Mouse (Mus musculus): ENCODE measurements at regions not wholly inside any gene's neighbourhood (a gene's known extent, or its start where the extent isn't known, plus 50 kb on each side); places are given as distances from the start of the nearest gene placed in this dataset.

- Histone ChIP-seq H3K4me1 (ENCODE audit: control insufficient read depth in 2 of 2, insufficient read depth in 2 of 2, low read length in 2 of 2, poor library complexity in 1 of 2) (no peaks in the 10 kb centered on the region), H3K9ac (ENCODE audit: insufficient read depth, low read depth, low read length, poor library complexity, severe bottlenecking) (no peak overlapping the region), H3K27ac (ENCODE audit: insufficient read depth, low read depth, low read length, poor library complexity, severe bottlenecking) (no peak overlapping the region), H3K36me3 (ENCODE audit: control insufficient read depth, insufficient read depth, low read length, poor library complexity, severe bottlenecking) (no peaks in the 10 kb centered on the region), H3K9me3 (ENCODE audit: control insufficient read depth, insufficient read depth, low read depth, low read length) (no peaks in the 10 kb centered on the region), H3K4me3 (ENCODE audit: insufficient read depth in 1 of 2, low read depth in 1 of 2, low read length in 2 of 2, poor library complexity in 1 of 2, severe bottlenecking in 1 of 2) (no peak overlapping the region)
- TF ChIP-seq CHD2 (IDR thresholded peaks at IDR 0.05; ENCODE audit: low read depth, low read length) (no peak), HCFC1 (IDR thresholded peaks at IDR 0.05; ENCODE audit: borderline replicate concordance, insufficient read depth, low read length) (no peak), ZC3H11A (IDR thresholded peaks at IDR 0.05; ENCODE audit: borderline replicate concordance, low read depth, low read length) (no peak), MAFK (IDR thresholded peaks at IDR 0.05; ENCODE audit: insufficient read depth, low read depth, low read length) (no peak), ZNF384 (IDR thresholded peaks at IDR 0.05; ENCODE audit: low read depth, low read length) (no peak)
- in situ Hi-C loops (cut with MboI; ENCODE audit: low sequenced_read_pairs in 2 of 2, unreplicated experiment in 2 of 2) = no loop called here
- no peak for DNase-seq (ENCODE audit: low read depth, low spot score)
Measured at GRCm38 (mm10) chr10:27838666-27839065, 219.1 kb upstream of the Lama2 start.

GRCm38 (mm10) chr10:27841042-27841709, 221.6 kb upstream of the Lama2 start:
- no peak overlapping the region for H3K27ac ChIP-seq (ENCODE audit: insufficient read depth, low read depth, low read length, poor library complexity, severe bottlenecking)
- H3K4me1 ChIP-seq (ENCODE audit: control insufficient read depth in 2 of 2, insufficient read depth in 2 of 2, low read length in 2 of 2, poor library complexity in 1 of 2) = no peaks in the 10 kb centered on the region
- no peaks in the 10 kb centered on the region for H3K36me3 ChIP-seq (ENCODE audit: control insufficient read depth, insufficient read depth, low read length, poor library complexity, severe bottlenecking)
- H3K9me3 ChIP-seq (ENCODE audit: control insufficient read depth, insufficient read depth, low read depth, low read length) = no peaks in the 10 kb centered on the region
- in situ Hi-C loops (cut with MboI; ENCODE audit: low sequenced_read_pairs in 2 of 2, unreplicated experiment in 2 of 2) = no loop called here
- no peak for DNase-seq (ENCODE audit: low read depth, low spot score)
- H3K4me3 ChIP-seq (ENCODE audit: insufficient read depth in 1 of 2, low read depth in 1 of 2, low read length in 2 of 2, poor library complexity in 1 of 2, severe bottlenecking in 1 of 2) = no peak overlapping the region
- TF ChIP-seq MAFK (IDR thresholded peaks at IDR 0.05; ENCODE audit: insufficient read depth, low read depth, low read length) (no peak), HCFC1 (IDR thresholded peaks at IDR 0.05; ENCODE audit: borderline replicate concordance, insufficient read depth, low read length) (no peak), CHD2 (IDR thresholded peaks at IDR 0.05; ENCODE audit: low read depth, low read length) (no peak), ZNF384 (IDR thresholded peaks at IDR 0.05; ENCODE audit: low read depth, low read length) (no peak), ZC3H11A (IDR thresholded peaks at IDR 0.05; ENCODE audit: borderline replicate concordance, low read depth, low read length) (no peak)
- H3K9ac ChIP-seq (ENCODE audit: insufficient read depth, low read depth, low read length, poor library complexity, severe bottlenecking) = no peak overlapping the region

- H3K27ac ChIP-seq (ENCODE audit: insufficient read depth, low read depth, low read length, poor library complexity, severe bottlenecking) = no peak overlapping the region
- no peaks in the 10 kb centered on the region for H3K9me3 ChIP-seq (ENCODE audit: control insufficient read depth, insufficient read depth, low read depth, low read length)
- in situ Hi-C loops (cut with MboI; ENCODE audit: low sequenced_read_pairs in 2 of 2, unreplicated experiment in 2 of 2) = no loop called here
- H3K4me3 ChIP-seq (ENCODE audit: insufficient read depth in 1 of 2, low read depth in 1 of 2, low read length in 2 of 2, poor library complexity in 1 of 2, severe bottlenecking in 1 of 2) = no peak overlapping the region
- H3K4me1 ChIP-seq (ENCODE audit: control insufficient read depth in 2 of 2, insufficient read depth in 2 of 2, low read length in 2 of 2, poor library complexity in 1 of 2) = no peaks in the 10 kb centered on the region
- no peak overlapping the region for H3K9ac ChIP-seq (ENCODE audit: insufficient read depth, low read depth, low read length, poor library complexity, severe bottlenecking)
- DNase-seq (ENCODE audit: low read depth, low spot score) = no peak
- TF ChIP-seq HCFC1 (IDR thresholded peaks at IDR 0.05; ENCODE audit: borderline replicate concordance, insufficient read depth, low read length) = no peak
- TF ChIP-seq CHD2 (IDR thresholded peaks at IDR 0.05; ENCODE audit: low read depth, low read length) = no peak
- TF ChIP-seq MAFK (IDR thresholded peaks at IDR 0.05; ENCODE audit: insufficient read depth, low read depth, low read length) = no peak
- no peak for TF ChIP-seq ZNF384 (IDR thresholded peaks at IDR 0.05; ENCODE audit: low read depth, low read length)
- no peak for TF ChIP-seq ZC3H11A (IDR thresholded peaks at IDR 0.05; ENCODE audit: borderline replicate concordance, low read depth, low read length)
- H3K36me3 ChIP-seq (ENCODE audit: control insufficient read depth, insufficient read depth, low read length, poor library complexity, severe bottlenecking) = no peaks in the 10 kb centered on the region
Measured at GRCm38 (mm10) chr10:27843010-27843409, 223.5 kb upstream of the Lama2 start.

GRCm38 (mm10) chr10:27863625-27864024, 211.0 kb upstream of the Ptprk start:
- Histone ChIP-seq H3K27ac (ENCODE audit: insufficient read depth, low read depth, low read length, poor library complexity, severe bottlenecking) (no peak overlapping the region), H3K9ac (ENCODE audit: insufficient read depth, low read depth, low read length, poor library complexity, severe bottlenecking) (no peak overlapping the region), H3K36me3 (ENCODE audit: control insufficient read depth, insufficient read depth, low read length, poor library complexity, severe bottlenecking) (no peaks in the 10 kb centered on the region), H3K4me1 (ENCODE audit: control insufficient read depth in 2 of 2, insufficient read depth in 2 of 2, low read length in 2 of 2, poor library complexity in 1 of 2) (no peaks in the 10 kb centered on the region), H3K4me3 (ENCODE audit: insufficient read depth in 1 of 2, low read depth in 1 of 2, low read length in 2 of 2, poor library complexity in 1 of 2, severe bottlenecking in 1 of 2) (no peak overlapping the region), H3K9me3 (ENCODE audit: control insufficient read depth, insufficient read depth, low read depth, low read length) (no peaks in the 10 kb centered on the region)
- TF ChIP-seq ZNF384 (IDR thresholded peaks at IDR 0.05; ENCODE audit: low read depth, low read length) = no peak
- no peak for TF ChIP-seq MAFK (IDR thresholded peaks at IDR 0.05; ENCODE audit: insufficient read depth, low read depth, low read length)
- no peak for TF ChIP-seq CHD2 (IDR thresholded peaks at IDR 0.05; ENCODE audit: low read depth, low read length)
- no peak for TF ChIP-seq ZC3H11A (IDR thresholded peaks at IDR 0.05; ENCODE audit: borderline replicate concordance, low read depth, low read length)
- no peak for TF ChIP-seq HCFC1 (IDR thresholded peaks at IDR 0.05; ENCODE audit: borderline replicate concordance, insufficient read depth, low read length)
- in situ Hi-C loops (cut with MboI; ENCODE audit: low sequenced_read_pairs in 2 of 2, unreplicated experiment in 2 of 2) = no loop called here
- no peak for DNase-seq (ENCODE audit: low read depth, low spot score)
